Mouse (Mus musculus) heart, embryonic 16.5 days (tissue): Measurements from ENCODE around the gene Wdr73. TPM values are rescaled to one million over a fixed set of nuclear protein-coding genes. Genes with fewer than 3 reads are reported as not detected.

Experiments used
- ATAC-seq: fragments of 200-750 bp; cut with Nextera tagmentation; replicated peaks from 2 replicates; pipeline ENCODE4 v1.8.0; 2017; ENCODE audit warnings: moderate number of reproducible peaks; ENCODE audit not compliant: insufficient read depth, low FRiP score; ENCODE audit errors: extremely low read depth
- H3K27ac ChIP-seq: fragments of 300-500 bp; sonication (generic); 2 replicates; pipeline ENCODE4 v1.5.1; 2014; ENCODE audit warnings: mild to moderate bottlenecking, low read length, control low read depth, moderate library complexity
- H3K27me3 ChIP-seq: fragments of 300-500 bp; sonication (generic); 2 replicates; pipeline ENCODE4 v1.6.1; 2014; ENCODE audit warnings: low read length, mixed read lengths; ENCODE audit not compliant: control insufficient read depth, insufficient read depth
- H3K36me3 ChIP-seq: fragments of 300-500 bp; sonication (generic); 2 replicates; pipeline ENCODE4 v1.6.1; 2014; ENCODE audit not compliant: control insufficient read depth, insufficient read depth
- H3K4me1 ChIP-seq: fragments of 300-500 bp; sonication (generic); 2 replicates; pipeline ENCODE4 v1.6.1; 2014; ENCODE audit warnings: low read length, mixed read lengths; ENCODE audit not compliant: control insufficient read depth, insufficient read depth
- H3K4me2 ChIP-seq: fragments of 300-500 bp; sonication (generic); 2 replicates; pipeline ENCODE4 v1.6.1; 2014; ENCODE audit warnings: low read depth, mild to moderate bottlenecking, control low read depth, low read length
- H3K4me3 ChIP-seq: fragments of 300-500 bp; sonication (generic); 2 replicates; pipeline ENCODE4 v1.5.1; 2014; ENCODE audit warnings: mild to moderate bottlenecking, control low read depth, low read length
- H3K9ac ChIP-seq: fragments of 300-500 bp; sonication (generic); 2 replicates; pipeline ENCODE4 v1.6.1; 2014; ENCODE audit warnings: low read length, control low read depth
- H3K9me3 ChIP-seq: fragments of 300-500 bp; sonication (generic); replicated peaks from 2 replicates; pipeline ENCODE4 v1.6.1; 2016; ENCODE audit warnings: low read length; ENCODE audit not compliant: control insufficient read depth
- WGBS: fragments of 180-500 bp; shearing (Covaris S2); extraction: QIAGEN DNeasy Blood & Tissue Kit; methylation state at CpG from one replicate; pipeline ENCODE4 v1.1.7; 2014; 5-methylcytosine and 5-hydroxymethylcytosine counted together
- polyA plus RNA-seq: library from polyadenylated mRNA; unstranded; fragments of >200 nt; fragmentation: Nextera tagmentation; extraction: Ambion mirVana; gene quantifications from 2 replicates; pipeline ENCODE4 v1.2.1, GENCODE M21; 2015

The Wdr73 gene
- polyA plus RNA-seq, 1 experiment from 2014 or later = 21.5 TPM

- ATAC-seq = no peak
- peak overlapping the region; percentile 86 for H3K4me2 ChIP-seq
- H3K36me3 ChIP-seq = peaks cover 7% of the 10 kb centered on the region; the same call in 1 of the 2 replicates
- H3K9me3 ChIP-seq = no peaks in the 10 kb centered on the region
- peaks cover 18% of the 10 kb centered on the region for H3K4me1 ChIP-seq
- peak overlapping the region; percentile 83 for H3K9ac ChIP-seq
- WGBS = 29% methylated on average over 15 of the region's 15 CpGs
- H3K4me3 ChIP-seq = peak overlapping the region; percentile 87
- peak overlapping the region; percentile 72 for H3K27ac ChIP-seq
- H3K27me3 ChIP-seq = no peaks in the 10 kb centered on the region
These were observed 639 bp upstream of the Wdr73 start for GRCm38 (mm10) chr7:80901541-80902274.

- Histone ChIP-seq H3K4me2 (no peak overlapping the region), H3K27me3 (no peaks in the 10 kb centered on the region), H3K36me3 (peaks cover 21% of the 10 kb centered on the region), H3K4me3 (no peak overlapping the region), H3K9ac (no peak overlapping the region), H3K27ac (no peak overlapping the region), H3K9me3 (no peaks in the 10 kb centered on the region), H3K4me1 (peaks cover 10% of the 10 kb centered on the region)
- no peak for ATAC-seq
- 83% methylated on average over 4 of the region's 4 CpGs for WGBS
These were observed 3.3 kb downstream of the Wdr73 start for GRCm38 (mm10) chr7:80897721-80898120.

- H3K4me1 ChIP-seq = peaks cover 10% of the 10 kb centered on the region
- H3K4me3 ChIP-seq = no peak overlapping the region
- H3K27ac ChIP-seq = no peak overlapping the region
- H3K9me3 ChIP-seq = no peaks in the 10 kb centered on the region
- WGBS = 71% methylated on average over 7 of the region's 7 CpGs
- H3K36me3 ChIP-seq = peaks cover 27% of the 10 kb centered on the region
- no peak overlapping the region for H3K4me2 ChIP-seq
- no peak overlapping the region for H3K9ac ChIP-seq
- no peaks in the 10 kb centered on the region for H3K27me3 ChIP-seq
- no peak for ATAC-seq
These were observed 3.9 kb downstream of the Wdr73 start for GRCm38 (mm10) chr7:80897134-80897533.

- H3K27ac ChIP-seq = no peak overlapping the region
- 90% methylated on average over 14 of the region's 14 CpGs for WGBS
These were observed 6.1 kb downstream of the Wdr73 start for GRCm38 (mm10) chr7:80894815-80895519.

GRCm38 (mm10) chr7:80894196-80894595, 6.9 kb downstream of the Wdr73 start:
- no peaks in the 10 kb centered on the region for H3K27me3 ChIP-seq
- no peak overlapping the region for H3K27ac ChIP-seq
- H3K36me3 ChIP-seq = peaks cover 35% of the 10 kb centered on the region
- H3K9ac ChIP-seq = no peak overlapping the region
- peaks cover 7% of the 10 kb centered on the region for H3K4me1 ChIP-seq
- H3K9me3 ChIP-seq = no peaks in the 10 kb centered on the region
- 70% methylated on average over 7 of the region's 7 CpGs for WGBS
- H3K4me2 ChIP-seq = no peak overlapping the region
- no peak overlapping the region for H3K4me3 ChIP-seq
- ATAC-seq = no peak

More at GRCm38 (mm10) chr7:80894815-80895519, 6.1 kb downstream of the Wdr73 start:
- H3K9ac ChIP-seq = no peak overlapping the region
- H3K4me2 ChIP-seq = no peak overlapping the region
- peaks cover under 1% of the 10 kb centered on the region; the same call in 1 of the 2 replicates for H3K4me1 ChIP-seq
- no peak for ATAC-seq
- H3K9me3 ChIP-seq = no peaks in the 10 kb centered on the region
- H3K36me3 ChIP-seq = peaks cover 35% of the 10 kb centered on the region
- H3K27me3 ChIP-seq = no peaks in the 10 kb centered on the region
- no peak overlapping the region for H3K4me3 ChIP-seq

- Histone ChIP-seq H3K4me3 (no peak overlapping the region), H3K4me1 (peaks cover 11% of the 10 kb centered on the region), H3K36me3 (peaks cover 35% of the 10 kb centered on the region), H3K27ac (0 out of 2 replicates have a peak overlapping the region, but pooled peaks have one; percentile 21), H3K27me3 (no peaks in the 10 kb centered on the region), H3K4me2 (no peak overlapping the region), H3K9me3 (no peaks in the 10 kb centered on the region), H3K9ac (no peak overlapping the region)
- ATAC-seq = no peak
- 55% methylated on average over 6 of the region's 6 CpGs for WGBS
These were observed 7.3 kb downstream of the Wdr73 start for GRCm38 (mm10) chr7:80893753-80894129.

- Histone ChIP-seq H3K4me3 (no peak overlapping the region), H3K9me3 (no peaks in the 10 kb centered on the region; the same call in 1 of the 2 replicates), H3K4me1 (peaks cover 11% of the 10 kb centered on the region), H3K9ac (no peak overlapping the region), H3K36me3 (peaks cover 35% of the 10 kb centered on the region), H3K27ac (0 out of 2 replicates have a peak overlapping the region, but pooled peaks have one; percentile 21), H3K4me2 (no peak overlapping the region), H3K27me3 (no peaks in the 10 kb centered on the region)
- 85% methylated on average over 15 of the region's 15 CpGs for WGBS
- no peak for ATAC-seq
These were observed 7.8 kb downstream of the Wdr73 start for GRCm38 (mm10) chr7:80893086-80893752.

GRCm38 (mm10) chr7:80889841-80890241, 11.2 kb downstream of the Wdr73 start:
- no peak overlapping the region for H3K4me2 ChIP-seq
- H3K27me3 ChIP-seq = no peaks in the 10 kb centered on the region
- H3K4me3 ChIP-seq = no peak overlapping the region
- H3K9ac ChIP-seq = no peak overlapping the region
- H3K27ac ChIP-seq = peak overlapping the region; percentile 72
- peaks cover 11% of the 10 kb centered on the region for H3K4me1 ChIP-seq
- H3K36me3 ChIP-seq = peaks cover 21% of the 10 kb centered on the region
- WGBS = 60% methylated on average over 13 of the region's 13 CpGs
- H3K9me3 ChIP-seq = no peaks in the 10 kb centered on the region; the same call in 1 of the 2 replicates
- ATAC-seq = no peak
